Mouse (Mus musculus) lung, postnatal 14 days (tissue): Measurements from ENCODE around the gene Ap5z1.

ENCODE experiments used
- DNase-seq: peaks from one replicate; pipeline ENCODE4 v3.0.0; 2021

Gene Ap5z1

GRCm38 (mm10) chr5:142440451-142441147 lies 23.1 kb upstream of the Ap5z1 start:
- peak; percentile 93 for DNase-seq

- no peak for DNase-seq
Measured at GRCm38 (mm10) chr5:142441332-142442044, 22.3 kb upstream of the Ap5z1 start.

GRCm38 (mm10) chr5:142442045-142442440 lies 21.7 kb upstream of the Ap5z1 start:
- no peak for DNase-seq

- DNase-seq, result no peak
Measured at GRCm38 (mm10) chr5:142443514-142443913, 20.2 kb upstream of the Ap5z1 start.

GRCm38 (mm10) chr5:142443994-142444393 lies 19.8 kb upstream of the Ap5z1 start:
- no peak for DNase-seq

- no peak for DNase-seq
Measured at GRCm38 (mm10) chr5:142444791-142445531, 18.8 kb upstream of the Ap5z1 start.

- DNase-seq, result no peak
Measured at GRCm38 (mm10) chr5:142445709-142446108, 18.0 kb upstream of the Ap5z1 start.

GRCm38 (mm10) chr5:142448076-142448475 lies 15.7 kb upstream of the Ap5z1 start:
- DNase-seq, result peak; percentile 96

- DNase-seq, result no peak
Measured at GRCm38 (mm10) chr5:142448623-142449022, 15.1 kb upstream of the Ap5z1 start.

GRCm38 (mm10) chr5:142450846-142451245 lies 12.9 kb upstream of the Ap5z1 start:
- no peak for DNase-seq

GRCm38 (mm10) chr5:142451759-142452158 lies 12.0 kb upstream of the Ap5z1 start:
- no peak for DNase-seq

GRCm38 (mm10) chr5:142453742-142454141 lies 10.0 kb upstream of the Ap5z1 start:
- no peak for DNase-seq

- DNase-seq, result no peak
Measured at GRCm38 (mm10) chr5:142456318-142456717, 7.4 kb upstream of the Ap5z1 start.

- DNase-seq, result no peak
Measured at GRCm38 (mm10) chr5:142457345-142457744, 6.4 kb upstream of the Ap5z1 start.

- no peak for DNase-seq
Measured at GRCm38 (mm10) chr5:142458791-142459557, 4.8 kb upstream of the Ap5z1 start.

- no peak for DNase-seq
Measured at GRCm38 (mm10) chr5:142459834-142460233, 3.9 kb upstream of the Ap5z1 start.

GRCm38 (mm10) chr5:142461942-142462640 lies 1.7 kb upstream of the Ap5z1 start:
- no peak for DNase-seq

GRCm38 (mm10) chr5:142462641-142462948 lies 1.1 kb upstream of the Ap5z1 start:
- no peak for DNase-seq

GRCm38 (mm10) chr5:142463011-142463410 lies 733 bp upstream of the Ap5z1 start:
- DNase-seq, result no peak

- no peak for DNase-seq
Measured at GRCm38 (mm10) chr5:142468375-142468774, 4.6 kb downstream of the Ap5z1 start.

GRCm38 (mm10) chr5:142469796-142470195 lies 6.1 kb downstream of the Ap5z1 start:
- DNase-seq, result no peak

GRCm38 (mm10) chr5:142473696-142474095 lies 10.0 kb downstream of the Ap5z1 start:
- DNase-seq, result no peak

GRCm38 (mm10) chr5:142475669-142476068 lies 11.9 kb downstream of the Ap5z1 start:
- DNase-seq, result no peak
